Mouse (Mus musculus) central nervous system, embryonic 18 days (tissue): Measurements from ENCODE around the gene Ceacam2. TPM values are rescaled to one million over a fixed set of nuclear protein-coding genes. Genes with fewer than 3 reads are reported as not detected.

Source experiments
- polyA plus RNA-seq: library from polyadenylated mRNA; depleted of rRNA; stranded (reverse); fragments of >200 nt; gene quantifications from 2 replicates; pipeline ENCODE4 v1.2.3, GENCODE M21; 2012; rRNA removed

Ceacam2 gene
- polyA plus RNA-seq = not detected in 2 replicates

GRCm38 (mm10) chr7:25539376-25539907, at the start of gene Ceacam2:
Ceacam2 (minus strand) TSS chr7:25539857.

GRCm38 (mm10) chr7:25477091-25477751, 62.4 kb downstream of the Ceacam2 start, which contains the start of gene Ceacam1:
Ceacam1 (minus strand) TSS chr7:25477603.

Other genes starting within 250 kb of the Ceacam2 start
- 600 and 603 TPM in 2 replicates for gene Pafah1b3, start 241.9 kb downstream of the Ceacam2 start, polyA plus RNA-seq
- gene Prr19, start 238.4 kb downstream of the Ceacam2 start, polyA plus RNA-seq = 2.4 and 3.0 TPM in 2 replicates
- gene Tmem145, start 233.8 kb downstream of the Ceacam2 start, polyA plus RNA-seq = 157 and 163 TPM in 2 replicates
- 45.8 and 48.9 TPM in 2 replicates for gene Megf8, start 222.7 kb downstream of the Ceacam2 start, polyA plus RNA-seq
- gene Cnfn, start 170.1 kb downstream of the Ceacam2 start, polyA plus RNA-seq = 24.7 TPM in 1 of 2 replicates, not detected in the other
- gene Lipe, start 141.1 kb downstream of the Ceacam2 start, polyA plus RNA-seq = 8.9 and 11.3 TPM in 2 replicates
- gene Cxcl17, start 127.0 kb downstream of the Ceacam2 start, polyA plus RNA-seq = 0.15 and 0.22 TPM in 2 replicates
- gene Ceacam1, start 62.3 kb downstream of the Ceacam2 start, polyA plus RNA-seq = 0.78 and 1.1 TPM in 2 replicates
- not detected in 2 replicates for gene Erich4, start 76.0 kb upstream of the Ceacam2 start, polyA plus RNA-seq
- gene Dmac2, start 79.6 kb upstream of the Ceacam2 start, polyA plus RNA-seq = 44.1 and 44.4 TPM in 2 replicates
- gene B3gnt8, start 86.8 kb upstream of the Ceacam2 start, polyA plus RNA-seq = 0.56 and 1.0 TPM in 2 replicates
- gene Bckdha, start 119.1 kb upstream of the Ceacam2 start, polyA plus RNA-seq = 50.0 and 52.9 TPM in 2 replicates
- gene Exosc5, start 119.3 kb upstream of the Ceacam2 start, polyA plus RNA-seq = 29.8 and 29.9 TPM in 2 replicates
- gene Tmem91, start 135.3 kb upstream of the Ceacam2 start, polyA plus RNA-seq = 56.5 and 65.5 TPM in 2 replicates
- gene B9d2, start 140.9 kb upstream of the Ceacam2 start, polyA plus RNA-seq = 49.4 and 49.6 TPM in 2 replicates
- gene Tgfb1, start 147.1 kb upstream of the Ceacam2 start, polyA plus RNA-seq = 3.3 and 3.9 TPM in 2 replicates
- 50.1 and 54.6 TPM in 2 replicates for gene Ccdc97, start 179.2 kb upstream of the Ceacam2 start, polyA plus RNA-seq
- gene Hnrnpul1, start 214.9 kb upstream of the Ceacam2 start, polyA plus RNA-seq = 32.9 and 40.1 TPM in 2 replicates
- 11.3 and 11.6 TPM in 2 replicates for gene Axl, start 248.8 kb upstream of the Ceacam2 start, polyA plus RNA-seq